Mouse (Mus musculus) cerebellum, postnatal 36 days (tissue): ENCODE data around the gene Gm16181.

Source experiments
- DNase-seq, 2 experiments: peaks; one replicate each; pipeline ENCODE4 v3.0.0; 2021 to 2022; ENCODE audit warnings: mixed read lengths in 2 of 2

Gm16181 gene

DNA sequence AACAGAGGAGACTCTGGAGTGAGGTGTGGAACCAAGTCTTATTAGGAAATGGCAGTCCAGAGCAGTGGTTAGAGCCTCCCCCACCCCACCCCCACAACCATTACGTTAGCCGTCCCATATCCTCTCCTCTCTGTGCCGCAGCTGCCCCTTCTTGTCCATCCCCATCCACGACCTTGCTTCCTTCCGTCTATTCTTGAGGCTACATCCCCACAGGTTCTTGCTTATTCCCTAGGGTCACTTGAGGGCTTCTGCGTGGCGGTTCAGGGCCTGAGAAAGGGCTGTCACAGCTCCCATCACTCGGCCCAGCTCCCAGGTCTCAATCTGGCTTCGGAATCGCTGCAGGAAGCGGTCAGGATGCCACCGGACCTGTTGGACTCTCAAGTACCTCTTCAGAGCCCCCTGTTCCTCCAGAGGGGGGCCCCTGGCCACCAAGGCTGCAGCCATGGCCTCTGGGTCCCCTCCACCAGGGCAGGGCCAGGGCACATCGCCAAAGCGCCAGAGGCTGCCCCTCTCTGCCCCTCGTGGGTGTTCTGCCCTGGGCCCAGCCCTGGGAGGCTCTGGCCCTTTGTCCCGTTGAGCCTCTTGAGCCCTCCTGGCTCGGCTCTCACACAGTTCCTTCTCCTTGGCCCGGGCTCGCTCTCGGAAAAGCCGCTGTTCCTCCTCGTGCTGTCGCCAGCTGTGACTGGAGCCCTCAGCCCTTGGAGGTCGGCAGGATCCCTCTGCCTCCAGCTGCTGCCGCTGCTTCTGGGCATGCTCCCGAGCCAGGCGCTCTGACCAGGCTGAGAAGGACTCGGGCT, at the start of gene Gm16181:
Gene Gm16181 (plus strand): TSS at position 679 of the 797 bp plus-strand sequence.
- DNase-seq, result no peak

DNA sequence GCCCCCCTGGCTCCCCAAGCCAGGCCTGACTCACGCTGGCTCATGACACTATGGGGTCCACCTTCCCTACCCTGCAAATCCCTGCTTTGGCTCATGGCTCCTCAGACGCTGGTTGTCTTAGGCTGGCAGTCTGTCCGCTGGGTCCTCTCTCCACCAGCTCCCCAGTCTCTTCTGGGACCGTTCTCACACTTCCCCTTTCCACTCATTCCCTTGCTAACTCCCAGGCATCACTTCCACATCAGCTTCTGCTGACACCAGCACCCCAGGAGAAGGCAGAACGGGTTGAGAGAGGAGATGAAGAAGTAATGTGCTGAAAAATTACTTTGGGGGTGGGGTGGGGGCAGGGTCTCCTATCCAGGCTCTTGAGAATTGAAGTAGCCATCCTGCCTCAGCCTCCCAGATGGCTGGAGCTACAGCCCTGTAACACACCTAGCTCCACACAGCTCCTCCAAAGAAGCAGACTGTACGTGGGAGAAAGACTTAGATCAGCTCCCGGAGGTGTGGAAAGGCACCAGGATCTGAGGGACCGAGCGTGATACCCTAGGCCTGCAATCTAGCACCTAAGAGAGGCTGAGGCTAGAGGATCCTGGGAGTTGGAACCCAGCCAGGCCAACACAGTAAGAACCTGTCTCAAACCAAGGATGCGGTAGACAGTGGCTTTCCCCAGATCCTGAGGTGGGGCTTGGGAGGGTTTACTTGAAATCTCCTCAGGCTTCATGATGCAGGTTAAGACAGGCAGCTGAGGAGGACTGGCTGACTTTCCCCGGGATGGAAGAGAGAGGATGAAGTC, 48.0 kb upstream of the Gm16181 start:
- DNase-seq, result no peak

GRCm38 (mm10) chr17:35173329-35173728, 47.3 kb upstream of the Gm16181 start:
- no peak for DNase-seq

GRCm38 (mm10) chr17:35174201-35174977, 46.2 kb upstream of the Gm16181 start:
- no peak for DNase-seq

GRCm38 (mm10) chr17:35175382-35175781, 45.3 kb upstream of the Gm16181 start:
- no peak for DNase-seq

DNA sequence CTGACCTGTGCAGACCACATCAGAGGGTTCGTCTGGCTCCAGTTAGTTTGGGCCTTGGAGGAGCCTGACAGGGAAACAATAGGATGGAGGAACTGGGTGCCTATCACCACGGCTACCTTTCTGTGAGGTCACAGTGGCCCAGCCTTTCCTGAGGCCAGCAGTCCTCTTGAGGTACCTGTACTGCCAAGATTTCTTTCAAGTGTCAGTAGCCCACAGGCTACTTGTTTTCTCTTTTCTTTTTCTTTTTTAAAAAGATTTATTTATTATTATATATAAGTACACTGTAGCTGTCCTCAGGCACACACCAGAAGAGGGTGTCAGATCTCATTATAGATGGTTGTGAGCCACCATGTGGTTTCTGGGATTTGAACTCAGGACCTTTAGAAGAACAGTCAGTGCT, 44.7 kb upstream of the Gm16181 start, which contains the start of gene Aif1:
Gene Aif1 (minus strand): TSS at position 101 of the 400 bp plus-strand sequence.
- DNase-seq, result no peak

DNA sequence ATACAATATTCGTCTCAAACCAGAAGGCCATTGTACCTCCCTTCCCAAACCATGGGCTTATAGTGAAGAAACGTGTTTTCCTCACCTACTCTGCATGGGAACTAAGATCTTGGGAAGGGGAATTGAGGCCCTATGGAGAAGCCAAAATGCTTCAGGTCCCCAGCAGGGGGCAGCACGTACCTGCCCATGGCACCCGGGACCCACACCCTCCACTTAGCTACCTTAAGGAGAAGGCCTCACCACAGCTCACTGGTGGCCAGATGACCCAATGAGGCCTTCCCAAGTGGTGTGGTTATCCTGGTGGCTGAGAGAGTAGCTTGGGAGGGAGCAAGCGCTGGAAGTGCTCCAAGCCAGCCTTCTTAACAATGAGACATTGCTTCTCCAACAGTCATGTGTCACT, 42.1 kb upstream of the Gm16181 start:
- peak; percentile 28 to 49 for DNase-seq

DNA sequence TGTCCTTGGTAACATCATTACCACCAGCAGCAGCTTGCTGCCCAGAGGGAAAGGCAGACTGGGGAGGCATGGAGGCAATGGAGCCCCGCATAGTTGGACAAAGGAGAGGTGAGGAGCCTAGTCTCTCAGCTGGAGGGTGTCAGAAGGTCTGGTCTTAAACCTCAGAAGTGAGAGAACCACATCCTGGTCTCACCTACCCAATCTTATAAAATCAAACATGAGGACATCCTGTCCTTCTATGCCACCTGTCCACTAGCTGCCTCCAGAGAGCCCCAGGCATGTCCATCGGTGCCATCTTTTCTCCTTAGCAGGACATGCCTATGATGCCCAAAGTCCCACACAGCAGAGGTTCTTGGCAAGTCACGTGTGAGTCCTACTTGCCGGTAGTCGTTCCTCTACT, 40.5 kb upstream of the Gm16181 start:
- no peak for DNase-seq

GRCm38 (mm10) chr17:35185639-35186611, 34.7 kb upstream of the Gm16181 start:
- DNase-seq, result no peak

DNA sequence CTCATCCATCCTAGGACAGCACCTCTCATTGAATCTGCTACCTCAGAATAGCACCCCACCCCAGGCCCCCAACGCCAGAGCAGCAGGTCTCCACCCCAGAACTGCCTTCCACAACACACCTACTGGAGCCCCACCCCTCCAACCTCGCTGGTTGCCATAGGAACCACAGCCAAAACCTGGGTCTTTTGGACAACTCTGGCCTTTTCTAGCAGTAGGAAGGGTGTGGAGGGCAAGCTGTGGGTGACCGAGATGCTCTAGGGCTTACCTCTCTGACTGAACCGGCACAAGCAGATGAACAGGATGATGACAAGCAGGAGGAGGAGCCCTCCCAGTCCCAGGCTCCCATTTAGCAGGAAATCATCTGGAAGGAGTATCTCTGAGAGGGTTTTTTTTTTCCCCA, 34.0 kb upstream of the Gm16181 start:
- DNase-seq, result no peak

DNA sequence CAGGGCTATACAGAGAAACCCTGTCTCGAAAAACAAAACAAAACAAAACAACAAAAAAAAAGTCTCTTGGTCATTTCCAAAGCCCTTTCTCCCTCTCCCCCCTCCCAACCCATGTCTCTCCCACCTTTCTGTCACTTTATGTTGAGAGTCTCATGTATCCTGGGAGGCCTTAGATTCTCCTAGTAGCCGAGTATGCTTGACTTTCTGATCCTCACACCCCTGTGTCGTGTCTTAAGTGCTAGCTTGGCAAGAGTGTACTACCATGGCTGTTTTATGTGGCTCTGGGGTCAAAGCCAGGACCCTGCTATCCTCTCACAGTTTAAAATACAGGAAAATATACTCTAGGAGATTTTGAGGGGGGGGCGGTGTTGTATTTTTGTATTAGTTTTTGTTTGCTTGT, 33.3 kb upstream of the Gm16181 start:
- no peak for DNase-seq

- DNase-seq, result no peak
Measured at GRCm38 (mm10) chr17:35187959-35188610, 32.5 kb upstream of the Gm16181 start, which contains the start of gene Lst1. TSS of gene Lst1 (minus strand) at chr17:35188439.

- no peak for DNase-seq
Measured at GRCm38 (mm10) chr17:35189186-35189585, 31.4 kb upstream of the Gm16181 start.

DNA sequence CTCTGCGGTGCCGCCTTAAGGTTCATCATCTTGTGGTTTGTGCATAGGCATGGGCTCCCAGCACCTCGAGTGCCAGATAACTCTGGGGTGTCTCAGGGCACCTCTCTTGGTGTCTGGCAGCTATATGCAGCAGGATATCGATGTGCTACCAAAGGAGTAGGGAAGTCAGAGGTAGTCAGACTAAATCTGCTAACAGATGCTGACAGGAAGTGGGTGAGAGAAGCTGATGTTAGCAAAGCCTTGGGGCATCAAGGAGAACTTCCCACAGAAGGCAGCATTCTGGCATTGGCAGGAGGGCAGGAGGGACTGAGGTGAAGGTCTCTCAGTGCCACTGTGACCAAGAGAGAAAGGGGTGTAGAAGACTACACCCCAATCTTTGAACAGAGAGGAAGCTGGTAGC, 30.5 kb upstream of the Gm16181 start:
- DNase-seq, result no peak

- DNase-seq, result no peak
Measured at GRCm38 (mm10) chr17:35191723-35192122, 28.9 kb upstream of the Gm16181 start.

DNA sequence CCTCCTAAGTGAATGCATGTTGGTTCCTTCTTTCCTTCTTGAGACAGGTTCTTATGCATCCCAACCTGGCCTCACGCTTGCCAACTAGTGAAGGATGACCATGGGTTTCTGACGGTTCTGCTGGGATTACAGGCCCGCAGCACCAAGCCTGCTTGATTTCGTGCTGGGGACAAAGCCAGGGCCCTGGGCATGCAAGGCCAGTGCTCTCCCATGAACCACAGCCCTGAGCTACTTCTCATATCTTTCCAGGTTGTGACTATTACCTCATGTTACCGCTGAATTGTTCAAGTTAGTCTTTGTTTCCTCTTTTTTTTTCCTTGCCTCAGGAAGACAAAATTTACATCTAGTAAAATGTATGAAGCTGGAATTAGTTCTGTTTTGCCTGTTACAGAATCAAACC, 27.7 kb upstream of the Gm16181 start:
- DNase-seq, result no peak

- no peak for DNase-seq
Measured at GRCm38 (mm10) chr17:35193881-35194843, 26.5 kb upstream of the Gm16181 start, which contains the start of gene Ltb. TSS of gene Ltb (plus strand) at chr17:35194439.

GRCm38 (mm10) chr17:35194844-35195630, 25.6 kb upstream of the Gm16181 start:
- DNase-seq, result no peak
